Mouse (Mus musculus): Measurements from ENCODE around the gene Gm10642. TPM values are rescaled to one million over a fixed set of nuclear protein-coding genes. Genes with fewer than 3 reads are reported as not detected.

The Gm10642 gene
- polyA plus RNA-seq, 1 experiment from 2014 or later = 0.25 TPM

GRCm38 (mm10) chr9:70682202-70682601 is 26.2 kb downstream of the Gm10642 start:
- Histone ChIP-seq H3K9ac (ENCODE audit: low read depth, low read length) (no peak overlapping the region), H3K27me3 (ENCODE audit: control insufficient read depth, insufficient read depth, low read depth, low read length) (no peaks in the 10 kb centered on the region), H3K4me1 (ENCODE audit: control insufficient read depth, insufficient read depth, low read length) (peaks cover 21% of the 10 kb centered on the region), H3K36me3 (ENCODE audit: control insufficient read depth, insufficient read depth, low read length) (no peaks in the 10 kb centered on the region), H3K4me3 (ENCODE audit: low read depth, low read length) (no peak overlapping the region), H3K27ac (ENCODE audit: low read length) (no peak overlapping the region), H3K9me3 (replicated peaks; ENCODE audit: control insufficient read depth, low read length, poor library complexity, severe bottlenecking) (no peaks in the 10 kb centered on the region), H3K4me2 (ENCODE audit: low read length) (no peak overlapping the region)
- 76% methylated on average over 1 of the region's 1 CpGs for WGBS
- ATAC-seq = no peak

GRCm38 (mm10) chr9:70688301-70688968 is 32.4 kb downstream of the Gm10642 start:
- no peaks in the 10 kb centered on the region for H3K27me3 ChIP-seq (ENCODE audit: control insufficient read depth, insufficient read depth, low read depth, low read length)
- no peaks in the 10 kb centered on the region; the same call in 1 of the 2 replicates for H3K4me1 ChIP-seq (ENCODE audit: control insufficient read depth, insufficient read depth, low read length)
- no peaks in the 10 kb centered on the region for H3K36me3 ChIP-seq (ENCODE audit: control insufficient read depth, insufficient read depth, low read length)
- WGBS = 83% methylated on average over 2 of the region's 2 CpGs
- H3K4me3 ChIP-seq (ENCODE audit: low read depth, low read length) = no peak overlapping the region
- H3K9ac ChIP-seq (ENCODE audit: low read depth, low read length) = no peak overlapping the region
- H3K9me3 ChIP-seq (replicated peaks; ENCODE audit: control insufficient read depth, low read length, poor library complexity, severe bottlenecking) = no peaks in the 10 kb centered on the region
- H3K4me2 ChIP-seq (ENCODE audit: low read length) = no peak overlapping the region
- no peak for ATAC-seq
- no peak overlapping the region for H3K27ac ChIP-seq (ENCODE audit: low read length)

- no peak overlapping the region for H3K9ac ChIP-seq (ENCODE audit: low read depth, low read length)
- H3K9me3 ChIP-seq (replicated peaks; ENCODE audit: control insufficient read depth, low read length, poor library complexity, severe bottlenecking) = no peaks in the 10 kb centered on the region
- no peaks in the 10 kb centered on the region; the same call in 1 of the 2 replicates for H3K4me1 ChIP-seq (ENCODE audit: control insufficient read depth, insufficient read depth, low read length)
- H3K27me3 ChIP-seq (ENCODE audit: control insufficient read depth, insufficient read depth, low read depth, low read length) = no peaks in the 10 kb centered on the region
- no peaks in the 10 kb centered on the region for H3K36me3 ChIP-seq (ENCODE audit: control insufficient read depth, insufficient read depth, low read length)
- H3K4me3 ChIP-seq (ENCODE audit: low read depth, low read length) = no peak overlapping the region
- H3K4me2 ChIP-seq (ENCODE audit: low read length) = no peak overlapping the region
- no peak for ATAC-seq
- WGBS = 80% methylated on average over 3 of the region's 3 CpGs
- no peak overlapping the region for H3K27ac ChIP-seq (ENCODE audit: low read length)
These were observed 33.9 kb downstream of the Gm10642 start for GRCm38 (mm10) chr9:70689926-70690325.

GRCm38 (mm10) chr9:70690579-70690978 is 34.5 kb downstream of the Gm10642 start:
- Histone ChIP-seq H3K4me2 (ENCODE audit: low read length) (no peak overlapping the region), H3K9ac (ENCODE audit: low read depth, low read length) (no peak overlapping the region), H3K9me3 (replicated peaks; ENCODE audit: control insufficient read depth, low read length, poor library complexity, severe bottlenecking) (no peaks in the 10 kb centered on the region), H3K4me3 (ENCODE audit: low read depth, low read length) (no peak overlapping the region), H3K27me3 (ENCODE audit: control insufficient read depth, insufficient read depth, low read depth, low read length) (no peaks in the 10 kb centered on the region), H3K36me3 (ENCODE audit: control insufficient read depth, insufficient read depth, low read length) (no peaks in the 10 kb centered on the region), H3K4me1 (ENCODE audit: control insufficient read depth, insufficient read depth, low read length) (no peaks in the 10 kb centered on the region; the same call in 1 of the 2 replicates), H3K27ac (ENCODE audit: low read length) (no peak overlapping the region)
- ATAC-seq = no peak

GRCm38 (mm10) chr9:70691772-70692693 is 36.0 kb downstream of the Gm10642 start:
- H3K27ac ChIP-seq (ENCODE audit: low read length) = no peak overlapping the region

GRCm38 (mm10) chr9:70695723-70696122 is 39.7 kb downstream of the Gm10642 start:
- Histone ChIP-seq H3K27ac (ENCODE audit: low read length) (no peak overlapping the region), H3K9me3 (replicated peaks; ENCODE audit: control insufficient read depth, low read length, poor library complexity, severe bottlenecking) (no peaks in the 10 kb centered on the region), H3K4me3 (ENCODE audit: low read depth, low read length) (no peak overlapping the region), H3K4me1 (ENCODE audit: control insufficient read depth, insufficient read depth, low read length) (no peaks in the 10 kb centered on the region), H3K36me3 (ENCODE audit: control insufficient read depth, insufficient read depth, low read length) (no peaks in the 10 kb centered on the region), H3K4me2 (ENCODE audit: low read length) (no peak overlapping the region), H3K27me3 (ENCODE audit: control insufficient read depth, insufficient read depth, low read depth, low read length) (no peaks in the 10 kb centered on the region), H3K9ac (ENCODE audit: low read depth, low read length) (no peak overlapping the region)
- 97% methylated on average over 2 of the region's 2 CpGs for WGBS
- no peak for ATAC-seq

More at GRCm38 (mm10) chr9:70691772-70692693, 36.0 kb downstream of the Gm10642 start:
- ATAC-seq = no peak
- no peaks in the 10 kb centered on the region for H3K36me3 ChIP-seq (ENCODE audit: control insufficient read depth, insufficient read depth, low read length)
- H3K9ac ChIP-seq (ENCODE audit: low read depth, low read length) = no peak overlapping the region
- no peaks in the 10 kb centered on the region for H3K27me3 ChIP-seq (ENCODE audit: control insufficient read depth, insufficient read depth, low read depth, low read length)
- 87% methylated on average over 2 of the region's 2 CpGs for WGBS
- H3K4me1 ChIP-seq (ENCODE audit: control insufficient read depth, insufficient read depth, low read length) = no peaks in the 10 kb centered on the region
- H3K4me3 ChIP-seq (ENCODE audit: low read depth, low read length) = no peak overlapping the region
- no peak overlapping the region for H3K4me2 ChIP-seq (ENCODE audit: low read length)
- H3K9me3 ChIP-seq (replicated peaks; ENCODE audit: control insufficient read depth, low read length, poor library complexity, severe bottlenecking) = no peaks in the 10 kb centered on the region

GRCm38 (mm10) chr9:70698090-70698489 is 42.0 kb downstream of the Gm10642 start:
- 93% methylated on average over 1 of the region's 1 CpGs for WGBS
- no peaks in the 10 kb centered on the region for H3K4me1 ChIP-seq (ENCODE audit: control insufficient read depth, insufficient read depth, low read length)
- H3K4me3 ChIP-seq (ENCODE audit: low read depth, low read length) = no peak overlapping the region
- H3K9me3 ChIP-seq (replicated peaks; ENCODE audit: control insufficient read depth, low read length, poor library complexity, severe bottlenecking) = no peaks in the 10 kb centered on the region
- no peak overlapping the region for H3K4me2 ChIP-seq (ENCODE audit: low read length)
- no peak for ATAC-seq
- H3K27me3 ChIP-seq (ENCODE audit: control insufficient read depth, insufficient read depth, low read depth, low read length) = no peaks in the 10 kb centered on the region
- no peak overlapping the region for H3K9ac ChIP-seq (ENCODE audit: low read depth, low read length)
- H3K36me3 ChIP-seq (ENCODE audit: control insufficient read depth, insufficient read depth, low read length) = no peaks in the 10 kb centered on the region
- no peak overlapping the region for H3K27ac ChIP-seq (ENCODE audit: low read length)

GRCm38 (mm10) chr9:70703597-70704203 is 47.6 kb downstream of the Gm10642 start:
- Histone ChIP-seq H3K27ac (ENCODE audit: low read length) (no peak overlapping the region), H3K9me3 (replicated peaks; ENCODE audit: control insufficient read depth, low read length, poor library complexity, severe bottlenecking) (no peaks in the 10 kb centered on the region), H3K4me3 (ENCODE audit: low read depth, low read length) (no peak overlapping the region), H3K36me3 (ENCODE audit: control insufficient read depth, insufficient read depth, low read length) (0 out of 2 replicates have a peak, but pooled peaks cover 5% of the 10 kb centered on the region), H3K9ac (ENCODE audit: low read depth, low read length) (no peak overlapping the region), H3K27me3 (ENCODE audit: control insufficient read depth, insufficient read depth, low read depth, low read length) (no peaks in the 10 kb centered on the region), H3K4me1 (ENCODE audit: control insufficient read depth, insufficient read depth, low read length) (no peaks in the 10 kb centered on the region), H3K4me2 (ENCODE audit: low read length) (no peak overlapping the region)
- 94% methylated on average over 5 of the region's 5 CpGs for WGBS
- ATAC-seq = no peak

Data from midbrain, embryonic 16.5 days (tissue).